Mouse (Mus musculus): Measurements from ENCODE around the gene Plvap. TPM values are rescaled to one million over a fixed set of nuclear protein-coding genes. Genes with fewer than 3 reads are reported as not detected.
A peak's percentile ranks its signal among the peaks of the same experiment; 100 is the strongest.

Gene Plvap
- total RNA-seq (2014; rRNA removed; ENCODE audit: low replicate concordance) = 51.6 and 95.2 TPM in 2 replicates
- 63.4 and 64.8 TPM in 2 replicates for polyA plus RNA-seq (2015; fragmentation: Nextera tagmentation; extraction: Ambion mirVana)

GRCm38 (mm10) chr8:71511644-71512043 lies at the start of gene Plvap:
Gene Plvap, minus strand, starts transcription at chr8:71511752.
- Histone ChIP-seq H3K4me1 (ENCODE audit: control insufficient read depth, insufficient read depth) (0 out of 2 replicates have a peak, but pooled peaks cover 3% of the 10 kb centered on the region), H3K27ac (ENCODE audit: low read depth) (no peak within 1 kb of the TSS), H3K9ac (replicated peaks; ENCODE audit: low read depth, low read length) (no peak within 1 kb of the TSS), H3K4me2 (ENCODE audit: low read depth, low read length) (peak within 1 kb of the TSS; percentile 23), H3K36me3 (replicated peaks; ENCODE audit: control insufficient read depth, insufficient read depth, low read length) (no peaks in the 10 kb centered on the region), H3K27me3 (ENCODE audit: control insufficient read depth, insufficient read depth, low read length) (peaks cover 46% of the 10 kb centered on the region), H3K9me3 (replicated peaks; ENCODE audit: control insufficient read depth, low read length) (no peaks in the 10 kb centered on the region), H3K4me3 (ENCODE audit: low read depth, low read length) (peak within 1 kb of the TSS; percentile 15)
- TF ChIP-seq CTCF (IDR thresholded peaks at IDR 0.05; ENCODE audit: low read depth) (no peak), EP300 (IDR thresholded peaks at IDR 0.05; ENCODE audit: low read depth) (no peak)
- no peak for DNase-seq (ENCODE audit: low spot score)
- peak; percentile 13; the same call in 1 of the 2 replicates for ATAC-seq (ENCODE audit: insufficient read depth, low read depth)
- 27% methylated on average over 12 of the region's 14 CpGs for WGBS

GRCm38 (mm10) chr8:71560765-71561164 lies 49.2 kb upstream of the Plvap start:
- Histone ChIP-seq H3K4me2 (ENCODE audit: low read depth, low read length) (no peak overlapping the region), H3K4me3 (ENCODE audit: low read depth, low read length) (no peak overlapping the region), H3K4me1 (ENCODE audit: control insufficient read depth, insufficient read depth) (0 out of 2 replicates have a peak, but pooled peaks cover 4% of the 10 kb centered on the region), H3K9ac (replicated peaks; ENCODE audit: low read depth, low read length) (no peak overlapping the region), H3K9me3 (replicated peaks; ENCODE audit: control insufficient read depth, low read length) (no peaks in the 10 kb centered on the region), H3K27ac (ENCODE audit: low read depth) (no peak overlapping the region), H3K27me3 (ENCODE audit: control insufficient read depth, insufficient read depth, low read length) (peaks cover 53% of the 10 kb centered on the region), H3K36me3 (replicated peaks; ENCODE audit: control insufficient read depth, insufficient read depth, low read length) (no peaks in the 10 kb centered on the region)
- DNase-seq (ENCODE audit: low spot score) (no peak), ATAC-seq (ENCODE audit: insufficient read depth, low read depth) (no peak)
- 78% methylated on average over 5 of the region's 5 CpGs for WGBS
- TF ChIP-seq CTCF (IDR thresholded peaks at IDR 0.05; ENCODE audit: low read depth) (no peak), EP300 (IDR thresholded peaks at IDR 0.05; ENCODE audit: low read depth) (no peak)

GRCm38 (mm10) chr8:71560071-71560470 lies 48.5 kb upstream of the Plvap start:
- Histone ChIP-seq H3K36me3 (replicated peaks; ENCODE audit: control insufficient read depth, insufficient read depth, low read length) (no peaks in the 10 kb centered on the region), H3K4me2 (ENCODE audit: low read depth, low read length) (no peak overlapping the region), H3K27ac (ENCODE audit: low read depth) (no peak overlapping the region), H3K4me3 (ENCODE audit: low read depth, low read length) (no peak overlapping the region), H3K27me3 (ENCODE audit: control insufficient read depth, insufficient read depth, low read length) (peaks cover 53% of the 10 kb centered on the region), H3K4me1 (ENCODE audit: control insufficient read depth, insufficient read depth) (0 out of 2 replicates have a peak, but pooled peaks cover 4% of the 10 kb centered on the region), H3K9me3 (replicated peaks; ENCODE audit: control insufficient read depth, low read length) (no peaks in the 10 kb centered on the region), H3K9ac (replicated peaks; ENCODE audit: low read depth, low read length) (no peak overlapping the region)
- no peak for ATAC-seq (ENCODE audit: insufficient read depth, low read depth)
- DNase-seq (ENCODE audit: low spot score) = no peak
- TF ChIP-seq EP300 (IDR thresholded peaks at IDR 0.05; ENCODE audit: low read depth) (no peak), CTCF (IDR thresholded peaks at IDR 0.05; ENCODE audit: low read depth) (no peak)
- WGBS = 58% methylated on average over 3 of the region's 3 CpGs

GRCm38 (mm10) chr8:71558958-71559690 lies 47.6 kb upstream of the Plvap start:
- H3K36me3 ChIP-seq (replicated peaks; ENCODE audit: control insufficient read depth, insufficient read depth, low read length) = no peaks in the 10 kb centered on the region
- ATAC-seq (ENCODE audit: insufficient read depth, low read depth) (no peak), DNase-seq (ENCODE audit: low spot score) (no peak)
- 5% methylated on average over 24 of the region's 24 CpGs for WGBS
- H3K9ac ChIP-seq (replicated peaks; ENCODE audit: low read depth, low read length) = 0 out of 2 replicates have a peak overlapping the region, but pooled peaks have one; percentile 20
- no peak for TF ChIP-seq CTCF (IDR thresholded peaks at IDR 0.05; ENCODE audit: low read depth)
- no peak for TF ChIP-seq EP300 (IDR thresholded peaks at IDR 0.05; ENCODE audit: low read depth)
- no peak overlapping the region for H3K27ac ChIP-seq (ENCODE audit: low read depth)
- peaks cover 53% of the 10 kb centered on the region for H3K27me3 ChIP-seq (ENCODE audit: control insufficient read depth, insufficient read depth, low read length)
- peak overlapping the region; percentile 46 for H3K4me3 ChIP-seq (ENCODE audit: low read depth, low read length)
- H3K9me3 ChIP-seq (replicated peaks; ENCODE audit: control insufficient read depth, low read length) = no peaks in the 10 kb centered on the region
- H3K4me2 ChIP-seq (ENCODE audit: low read depth, low read length) = peak overlapping the region; percentile 67
- H3K4me1 ChIP-seq (ENCODE audit: control insufficient read depth, insufficient read depth) = 0 out of 2 replicates have a peak, but pooled peaks cover 4% of the 10 kb centered on the region

GRCm38 (mm10) chr8:71558071-71558957 lies 46.8 kb upstream of the Plvap start, which contains the start of gene Tmem221:
Gene Tmem221, minus strand, starts transcription at chr8:71558871.
- ATAC-seq (ENCODE audit: insufficient read depth, low read depth) = no peak
- H3K27me3 ChIP-seq (ENCODE audit: control insufficient read depth, insufficient read depth, low read length) = peaks cover 53% of the 10 kb centered on the region
- WGBS = 5% methylated on average over 62 of the region's 70 CpGs

More at GRCm38 (mm10) chr8:71558071-71558957, 46.8 kb upstream of the Plvap start, which contains the start of gene Tmem221:
- TF ChIP-seq CTCF (IDR thresholded peaks at IDR 0.05; ENCODE audit: low read depth) = no peak
- TF ChIP-seq EP300 (IDR thresholded peaks at IDR 0.05; ENCODE audit: low read depth) = no peak
- DNase-seq (ENCODE audit: low spot score) = no peak
- no peaks in the 10 kb centered on the region for H3K36me3 ChIP-seq (replicated peaks; ENCODE audit: control insufficient read depth, insufficient read depth, low read length)
- H3K9me3 ChIP-seq (replicated peaks; ENCODE audit: control insufficient read depth, low read length) = no peaks in the 10 kb centered on the region
- H3K4me2 ChIP-seq (ENCODE audit: low read depth, low read length) = peak within 1 kb of the TSS; percentile 67
- H3K4me3 ChIP-seq (ENCODE audit: low read depth, low read length) = peak within 1 kb of the TSS; percentile 46
- 0 out of 2 replicates have a peak within 1 kb of the TSS, but pooled peaks have one; percentile 20 for H3K9ac ChIP-seq (replicated peaks; ENCODE audit: low read depth, low read length)
- no peak within 1 kb of the TSS; the same call in 1 of the 2 replicates for H3K27ac ChIP-seq (ENCODE audit: low read depth)
- 0 out of 2 replicates have a peak, but pooled peaks cover 4% of the 10 kb centered on the region for H3K4me1 ChIP-seq (ENCODE audit: control insufficient read depth, insufficient read depth)

Measured in heart, postnatal 0 days (tissue).